ENCODE assay signal across 20 mouse cellular contexts in the genomic region with DNA sequence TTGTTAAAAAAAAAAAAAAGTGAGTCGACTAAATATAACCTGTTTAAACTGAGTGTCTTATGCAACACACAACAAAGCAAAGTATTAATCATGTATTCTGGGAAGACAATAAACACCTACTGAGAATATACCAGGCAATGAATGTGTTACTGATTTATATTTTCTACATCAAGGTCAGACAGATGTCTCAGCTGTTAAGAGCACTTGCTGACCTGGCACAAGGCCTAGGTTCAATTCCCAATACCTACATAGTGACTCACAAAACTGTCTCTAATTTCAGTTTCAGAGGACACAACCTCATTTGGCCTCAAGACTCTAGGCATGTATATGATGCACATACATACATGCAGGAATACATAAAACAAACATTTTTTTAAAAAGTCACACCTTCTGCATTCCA. TPM values are rescaled to one million over a fixed set of nuclear protein-coding genes. Genes with fewer than 3 reads are reported as not detected.
"Had no signal": no experiment of that assay in that cellular context is flagged by ENCODE, and none has a peak within 500 bp of the region (broad histone marks: within the 10 kb centered on the region; RNA-seq: fewer than 3 reads in every experiment).

No protein-coding gene starts in this region.

- H3K27me3 ChIP-seq: liver, embryonic 15.5 days; lung, embryonic 15.5 days; megakaryocyte, embryonic 14.5 days; midbrain, embryonic 12.5 days; midbrain, embryonic 15.5 days; neural tube, embryonic 13.5 days; neural tube, embryonic 15.5 days had no signal

- H3K4me2 ChIP-seq: liver, embryonic 15.5 days; lung, embryonic 15.5 days; midbrain, embryonic 12.5 days; midbrain, embryonic 15.5 days; neural tube, embryonic 13.5 days; neural tube, embryonic 15.5 days had no signal

- H3K4me3 ChIP-seq: liver, embryonic 15.5 days; lung, embryonic 15.5 days; megakaryocyte, embryonic 14.5 days; midbrain, embryonic 12.5 days; midbrain, embryonic 15.5 days; neural tube, embryonic 13.5 days; neural tube, embryonic 15.5 days had no signal

- H3K36me3 ChIP-seq: liver, embryonic 15.5 days; lung, embryonic 15.5 days; midbrain, embryonic 12.5 days; midbrain, embryonic 15.5 days; neural tube, embryonic 13.5 days; neural tube, embryonic 15.5 days had no signal

- DNase-seq: liver, postnatal 0 days; lung, adult 2 months; lung, postnatal 14 days; lung, postnatal 36 days; retina, postnatal 1 day; right cerebral cortex, adult 18-20 months; right cerebral cortex, postnatal 25 days; right cerebral cortex, postnatal 4 days; spleen, adult 18-20 months; thymus, adult 18-20 months; thymus, postnatal 14 days; thymus, postnatal 36 days had no signal

RNA-seq across cellular contexts. Expression of a gene that starts 16.1 kb away (rescaled TPM):
- polyA plus RNA-seq: macrophage had no signal
